Mouse (Mus musculus) CD4-positive, CD25-positive, alpha-beta regulatory T cell, adult 4 months (primary cell): ENCODE measurements at regions not wholly inside any gene's neighbourhood (a gene's known extent, or its start where the extent isn't known, plus 50 kb on each side); places are given as distances from the start of the nearest gene placed in this dataset.

Experiments
- ATAC-seq: one replicate; pipeline ENCODE4 v1.8.0; 2017

GRCm38 (mm10) chr3:41469106-41469505 is 86.4 kb upstream of the Jade1 start:
- no peak for ATAC-seq

GRCm38 (mm10) chr3:41467857-41468256 is 87.7 kb upstream of the Jade1 start:
- ATAC-seq: no peak

- no peak for ATAC-seq
Measured at GRCm38 (mm10) chr3:41465893-41466292, 89.6 kb upstream of the Jade1 start.

- no peak for ATAC-seq
Measured at GRCm38 (mm10) chr3:41462953-41463644, 92.4 kb upstream of the Jade1 start.

GRCm38 (mm10) chr3:41460131-41460530 is 95.4 kb upstream of the Jade1 start:
- ATAC-seq: no peak

- no peak for ATAC-seq
Measured at GRCm38 (mm10) chr3:41458156-41458555, 97.4 kb upstream of the Jade1 start.

GRCm38 (mm10) chr3:41453525-41453924 is 102.0 kb upstream of the Jade1 start:
- no peak for ATAC-seq

- no peak for ATAC-seq
Measured at GRCm38 (mm10) chr3:41452716-41453090, 102.8 kb upstream of the Jade1 start.

GRCm38 (mm10) chr3:41452020-41452715 is 103.4 kb upstream of the Jade1 start:
- no peak for ATAC-seq

- ATAC-seq: no peak
Measured at GRCm38 (mm10) chr3:41450696-41451095, 104.8 kb upstream of the Jade1 start.

GRCm38 (mm10) chr3:41444243-41444753 is 111.2 kb upstream of the Jade1 start:
- ATAC-seq: no peak

GRCm38 (mm10) chr3:41436238-41436637 is 119.3 kb upstream of the Jade1 start:
- no peak for ATAC-seq

- ATAC-seq: no peak
Measured at GRCm38 (mm10) chr3:41433106-41433505, 122.4 kb upstream of the Jade1 start.

GRCm38 (mm10) chr3:41432376-41432775 is 123.2 kb upstream of the Jade1 start:
- no peak for ATAC-seq

GRCm38 (mm10) chr3:41430191-41430590 is 125.3 kb upstream of the Jade1 start:
- no peak for ATAC-seq

- ATAC-seq: no peak
Measured at GRCm38 (mm10) chr3:41426946-41427345, 128.6 kb upstream of the Jade1 start.

GRCm38 (mm10) chr3:41425863-41426262 is 129.7 kb upstream of the Jade1 start:
- no peak for ATAC-seq

GRCm38 (mm10) chr3:41424142-41424939 is 131.2 kb upstream of the Jade1 start:
- no peak for ATAC-seq

- no peak for ATAC-seq
Measured at GRCm38 (mm10) chr3:41423630-41424029, 131.9 kb upstream of the Jade1 start.

GRCm38 (mm10) chr3:41422615-41423579 is 132.6 kb upstream of the Jade1 start:
- ATAC-seq: no peak

GRCm38 (mm10) chr3:41413771-41414170 is 141.8 kb upstream of the Jade1 start:
- no peak for ATAC-seq

- ATAC-seq: no peak
Measured at GRCm38 (mm10) chr3:41412698-41413097, 142.8 kb upstream of the Jade1 start.
